Mouse (Mus musculus) ovary, postnatal 10 days (tissue): Measurements from ENCODE around the gene Gm7544.
"Not testable (repeated sequence)": the region's sequence is repeated elsewhere in the genome, so short reads cannot be mapped to it uniquely, and the experiment has no call there.

Experiments used
- DNase-seq: peaks from one replicate; pipeline ENCODE4 v3.0.0; 2022; ENCODE audit warnings: low spot score

The Gm7544 gene

GRCm38 (mm10) chr1:82913434-82913833, 42.4 kb downstream of the Gm7544 start:
- not testable (repeated sequence) for DNase-seq

- DNase-seq, result no peak
These were observed 42.8 kb downstream of the Gm7544 start, which contains the start of gene A030005L19Rik for GRCm38 (mm10) chr1:82913025-82913424. Gene A030005L19Rik, plus strand, starts transcription at chr1:82913325.

DNA sequence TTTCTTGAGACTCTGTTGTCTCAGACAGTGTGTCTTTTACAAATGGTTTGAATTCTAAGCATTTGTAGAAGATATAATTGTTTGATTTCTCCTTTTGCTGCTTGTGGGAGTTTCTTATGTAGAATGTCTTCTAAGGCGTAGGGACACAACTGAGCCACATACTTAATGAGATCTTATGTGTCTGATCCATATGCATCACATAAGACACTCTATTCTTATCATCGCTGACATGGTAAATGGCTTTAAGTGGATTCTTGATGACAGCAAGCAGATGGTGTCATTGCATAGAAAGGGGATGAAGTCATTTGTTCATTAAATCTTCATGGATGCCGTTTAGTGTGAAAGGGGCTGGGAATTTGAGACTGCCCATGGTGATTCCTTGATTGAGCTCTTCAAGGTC, 49.9 kb downstream of the Gm7544 start:
- no peak for DNase-seq
